Mouse (Mus musculus): ENCODE data around the gene Snx9. TPM values are rescaled to one million over a fixed set of nuclear protein-coding genes. Genes with fewer than 3 reads are reported as not detected.

Gene Snx9
- polyA plus RNA-seq, 1 experiment from 2014 or later: 27.6 TPM

- no peaks in the 10 kb centered on the region for H3K36me3 ChIP-seq (ENCODE audit: control insufficient read depth, insufficient read depth, low read length)
- no peak overlapping the region for H3K4me3 ChIP-seq (ENCODE audit: low read depth, low read length)
- WGBS: 79% methylated on average over 20 of the region's 20 CpGs
- no peak overlapping the region for H3K9ac ChIP-seq (ENCODE audit: low read length)
- H3K4me1 ChIP-seq (ENCODE audit: control insufficient read depth, insufficient read depth, low read length): no peaks in the 10 kb centered on the region
- ATAC-seq (ENCODE audit: insufficient number of reproducible peaks, low FRiP score, low TSS enrichment, low read depth): no peak
- DNase-seq (ENCODE audit: low spot score): no peak
- H3K27ac ChIP-seq (replicated peaks; ENCODE audit: low read depth, low read length): no peak overlapping the region
- H3K4me2 ChIP-seq (ENCODE audit: low read depth, severe bottlenecking): no peak overlapping the region
- no peaks in the 10 kb centered on the region for H3K9me3 ChIP-seq (ENCODE audit: control insufficient read depth, low read length)
- no peaks in the 10 kb centered on the region for H3K27me3 ChIP-seq (ENCODE audit: control insufficient read depth, insufficient read depth, low read length)
These were observed 46.0 kb downstream of the Snx9 start for GRCm38 (mm10) chr17:5886943-5887800.

- H3K27ac ChIP-seq (replicated peaks; ENCODE audit: low read depth, low read length): no peak overlapping the region
- 0 out of 2 replicates have a peak, but pooled peaks cover 5% of the 10 kb centered on the region for H3K4me1 ChIP-seq (ENCODE audit: control insufficient read depth, insufficient read depth, low read length)
- ATAC-seq (ENCODE audit: insufficient number of reproducible peaks, low FRiP score, low TSS enrichment, low read depth) (no peak), DNase-seq (ENCODE audit: low spot score) (peak; percentile 83)
- no peak overlapping the region for H3K9ac ChIP-seq (ENCODE audit: low read length)
- WGBS: 48% methylated on average over 8 of the region's 8 CpGs
- H3K4me2 ChIP-seq (ENCODE audit: low read depth, severe bottlenecking): no peak overlapping the region
- H3K4me3 ChIP-seq (ENCODE audit: low read depth, low read length): no peak overlapping the region
- H3K9me3 ChIP-seq (ENCODE audit: control insufficient read depth, low read length): no peaks in the 10 kb centered on the region
- H3K27me3 ChIP-seq (ENCODE audit: control insufficient read depth, insufficient read depth, low read length): no peaks in the 10 kb centered on the region
- H3K36me3 ChIP-seq (ENCODE audit: control insufficient read depth, insufficient read depth, low read length): no peaks in the 10 kb centered on the region
These were observed 49.3 kb downstream of the Snx9 start for GRCm38 (mm10) chr17:5890429-5890828.

GRCm38 (mm10) chr17:5891933-5892683 is 51.0 kb downstream of the Snx9 start:
- no peak for ATAC-seq (ENCODE audit: insufficient number of reproducible peaks, low FRiP score, low TSS enrichment, low read depth)

GRCm38 (mm10) chr17:5893092-5893491 is 52.0 kb downstream of the Snx9 start:
- Histone ChIP-seq H3K9ac (ENCODE audit: low read length) (no peak overlapping the region), H3K9me3 (ENCODE audit: control insufficient read depth, low read length) (no peaks in the 10 kb centered on the region), H3K4me2 (ENCODE audit: low read depth, severe bottlenecking) (no peak overlapping the region), H3K4me3 (ENCODE audit: low read depth, low read length) (no peak overlapping the region), H3K4me1 (ENCODE audit: control insufficient read depth, insufficient read depth, low read length) (0 out of 2 replicates have a peak, but pooled peaks cover 5% of the 10 kb centered on the region), H3K27ac (replicated peaks; ENCODE audit: low read depth, low read length) (no peak overlapping the region), H3K27me3 (ENCODE audit: control insufficient read depth, insufficient read depth, low read length) (no peaks in the 10 kb centered on the region), H3K36me3 (ENCODE audit: control insufficient read depth, insufficient read depth, low read length) (no peaks in the 10 kb centered on the region)
- WGBS: 18% methylated on average over 7 of the region's 7 CpGs
- peak; percentile 34 for DNase-seq (ENCODE audit: low spot score)
- ATAC-seq (ENCODE audit: insufficient number of reproducible peaks, low FRiP score, low TSS enrichment, low read depth): no peak

More at GRCm38 (mm10) chr17:5891933-5892683, 51.0 kb downstream of the Snx9 start:
- Histone ChIP-seq H3K27ac (replicated peaks; ENCODE audit: low read depth, low read length) (no peak overlapping the region), H3K9ac (ENCODE audit: low read length) (no peak overlapping the region), H3K27me3 (ENCODE audit: control insufficient read depth, insufficient read depth, low read length) (no peaks in the 10 kb centered on the region), H3K4me2 (ENCODE audit: low read depth, severe bottlenecking) (no peak overlapping the region), H3K4me1 (ENCODE audit: control insufficient read depth, insufficient read depth, low read length) (0 out of 2 replicates have a peak, but pooled peaks cover 5% of the 10 kb centered on the region), H3K4me3 (ENCODE audit: low read depth, low read length) (no peak overlapping the region), H3K36me3 (ENCODE audit: control insufficient read depth, insufficient read depth, low read length) (no peaks in the 10 kb centered on the region), H3K9me3 (ENCODE audit: control insufficient read depth, low read length) (no peaks in the 10 kb centered on the region)
- WGBS: 90% methylated on average over 9 of the region's 9 CpGs
- DNase-seq (ENCODE audit: low spot score): no peak

GRCm38 (mm10) chr17:5893574-5894148 is 52.5 kb downstream of the Snx9 start:
- H3K4me1 ChIP-seq (ENCODE audit: control insufficient read depth, insufficient read depth, low read length): 0 out of 2 replicates have a peak, but pooled peaks cover 5% of the 10 kb centered on the region
- no peak overlapping the region for H3K27ac ChIP-seq (replicated peaks; ENCODE audit: low read depth, low read length)
- no peak overlapping the region for H3K9ac ChIP-seq (ENCODE audit: low read length)
- DNase-seq (ENCODE audit: low spot score): no peak
- H3K4me2 ChIP-seq (ENCODE audit: low read depth, severe bottlenecking): no peak overlapping the region
- 75% methylated on average over 7 of the region's 7 CpGs for WGBS
- no peak overlapping the region for H3K4me3 ChIP-seq (ENCODE audit: low read depth, low read length)
- H3K27me3 ChIP-seq (ENCODE audit: control insufficient read depth, insufficient read depth, low read length): no peaks in the 10 kb centered on the region
- ATAC-seq (ENCODE audit: insufficient number of reproducible peaks, low FRiP score, low TSS enrichment, low read depth): no peak
- no peaks in the 10 kb centered on the region for H3K9me3 ChIP-seq (ENCODE audit: control insufficient read depth, low read length)
- no peaks in the 10 kb centered on the region for H3K36me3 ChIP-seq (ENCODE audit: control insufficient read depth, insufficient read depth, low read length)

- Histone ChIP-seq H3K4me1 (ENCODE audit: control insufficient read depth, insufficient read depth, low read length) (0 out of 2 replicates have a peak, but pooled peaks cover 5% of the 10 kb centered on the region), H3K27me3 (ENCODE audit: control insufficient read depth, insufficient read depth, low read length) (no peaks in the 10 kb centered on the region), H3K9me3 (ENCODE audit: control insufficient read depth, low read length) (no peaks in the 10 kb centered on the region), H3K27ac (replicated peaks; ENCODE audit: low read depth, low read length) (no peak overlapping the region), H3K4me3 (ENCODE audit: low read depth, low read length) (no peak overlapping the region), H3K36me3 (ENCODE audit: control insufficient read depth, insufficient read depth, low read length) (no peaks in the 10 kb centered on the region), H3K4me2 (ENCODE audit: low read depth, severe bottlenecking) (no peak overlapping the region), H3K9ac (ENCODE audit: low read length) (no peak overlapping the region)
- 30% methylated on average over 4 of the region's 4 CpGs for WGBS
- DNase-seq (ENCODE audit: low spot score) (no peak), ATAC-seq (ENCODE audit: insufficient number of reproducible peaks, low FRiP score, low TSS enrichment, low read depth) (no peak)
These were observed 54.9 kb downstream of the Snx9 start for GRCm38 (mm10) chr17:5896066-5896465.

- H3K9me3 ChIP-seq (ENCODE audit: control insufficient read depth, low read length): no peaks in the 10 kb centered on the region
- no peak overlapping the region for H3K4me2 ChIP-seq (ENCODE audit: low read depth, severe bottlenecking)
- H3K4me3 ChIP-seq (ENCODE audit: low read depth, low read length): no peak overlapping the region
- H3K36me3 ChIP-seq (ENCODE audit: control insufficient read depth, insufficient read depth, low read length): no peaks in the 10 kb centered on the region
- no peak for ATAC-seq (ENCODE audit: insufficient number of reproducible peaks, low FRiP score, low TSS enrichment, low read depth)
- WGBS: 89% methylated on average over 7 of the region's 7 CpGs
- H3K9ac ChIP-seq (ENCODE audit: low read length): no peak overlapping the region
- DNase-seq (ENCODE audit: low spot score): no peak
- 0 out of 2 replicates have a peak, but pooled peaks cover 5% of the 10 kb centered on the region for H3K4me1 ChIP-seq (ENCODE audit: control insufficient read depth, insufficient read depth, low read length)
- H3K27me3 ChIP-seq (ENCODE audit: control insufficient read depth, insufficient read depth, low read length): no peaks in the 10 kb centered on the region
- H3K27ac ChIP-seq (replicated peaks; ENCODE audit: low read depth, low read length): no peak overlapping the region
These were observed 55.5 kb downstream of the Snx9 start for GRCm38 (mm10) chr17:5896607-5897006.

Data from limb, embryonic 11.5 days (tissue).